Mouse (Mus musculus) lung, postnatal 25 days (tissue): ENCODE data around the gene Lsm2.
"Not testable (repeated sequence)": the region's sequence is repeated elsewhere in the genome, so short reads cannot be mapped to it uniquely, and the experiment has no call there.

Experiments
- DNase-seq: peaks from one replicate; pipeline ENCODE4 v3.0.0; 2022; ENCODE audit warnings: low spot score

Lsm2 gene

DNA sequence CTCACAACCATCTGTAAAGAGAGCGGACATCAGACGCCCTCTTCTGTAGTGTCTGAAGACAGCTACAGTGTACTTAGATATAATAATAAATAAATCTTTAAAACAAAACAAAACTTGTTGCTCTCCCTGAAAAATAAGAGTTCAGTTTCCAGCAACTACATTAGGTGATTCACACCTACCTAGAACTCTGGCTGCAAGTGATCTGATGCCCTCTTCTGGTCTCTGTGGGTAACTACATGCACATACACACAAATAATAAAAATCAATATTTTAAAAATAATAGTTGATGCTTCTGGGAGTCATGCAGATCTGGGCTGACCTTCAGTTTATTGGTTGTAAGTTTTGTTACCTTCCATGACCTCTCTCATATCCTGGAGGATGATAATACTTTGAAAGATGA is 2.6 kb downstream of the Lsm2 start:
- DNase-seq = no peak

DNA sequence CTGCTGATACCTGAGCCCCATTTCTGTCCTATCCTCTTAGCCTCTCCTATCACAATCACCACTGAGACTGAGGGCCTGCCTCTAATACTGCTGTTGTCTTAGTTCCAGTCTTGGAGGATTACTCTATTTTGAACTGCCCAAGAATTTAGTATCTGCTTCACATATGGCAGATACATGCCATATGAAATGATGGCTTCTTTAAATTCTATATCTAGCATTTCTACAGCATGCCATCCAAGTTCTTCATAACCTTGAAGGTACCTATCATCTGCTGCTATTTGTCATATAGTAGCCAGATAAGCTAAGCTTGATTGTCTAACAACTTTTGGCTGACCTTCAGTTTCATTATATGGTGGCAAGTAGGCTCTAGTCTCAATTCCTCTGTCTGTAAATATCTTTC is 13.1 kb downstream of the Lsm2 start:
- DNase-seq = no peak

- not testable (repeated sequence) for DNase-seq
Measured at GRCm38 (mm10) chr17:34995192-34995591, 13.5 kb downstream of the Lsm2 start.

DNA sequence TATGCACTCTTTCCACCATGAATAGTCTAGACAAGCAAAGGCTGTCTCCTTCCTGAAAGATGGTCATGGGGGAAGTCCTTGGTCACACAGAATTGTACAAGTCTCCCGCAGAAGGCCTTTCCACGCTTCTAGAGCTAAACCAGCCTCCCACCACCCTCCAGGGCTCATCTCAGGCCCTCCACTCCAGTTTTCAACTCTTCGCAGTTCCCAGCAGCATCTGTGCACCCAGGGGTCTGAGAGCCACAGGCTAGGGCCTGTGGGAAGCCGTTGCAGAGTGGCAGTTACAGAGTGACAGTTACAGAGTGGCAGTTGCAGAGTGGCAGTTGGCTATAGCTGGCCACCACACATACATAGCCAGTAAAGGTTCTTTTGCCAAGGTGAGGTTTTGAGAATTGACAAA is 14.3 kb downstream of the Lsm2 start:
- DNase-seq = not testable (repeated sequence)

- DNase-seq = no peak
Measured at GRCm38 (mm10) chr17:34996411-34997141, 14.9 kb downstream of the Lsm2 start.

GRCm38 (mm10) chr17:34997142-34997483 is 15.5 kb downstream of the Lsm2 start:
- DNase-seq = no peak

GRCm38 (mm10) chr17:34998526-34999430 is 17.1 kb downstream of the Lsm2 start:
- DNase-seq = no peak

DNA sequence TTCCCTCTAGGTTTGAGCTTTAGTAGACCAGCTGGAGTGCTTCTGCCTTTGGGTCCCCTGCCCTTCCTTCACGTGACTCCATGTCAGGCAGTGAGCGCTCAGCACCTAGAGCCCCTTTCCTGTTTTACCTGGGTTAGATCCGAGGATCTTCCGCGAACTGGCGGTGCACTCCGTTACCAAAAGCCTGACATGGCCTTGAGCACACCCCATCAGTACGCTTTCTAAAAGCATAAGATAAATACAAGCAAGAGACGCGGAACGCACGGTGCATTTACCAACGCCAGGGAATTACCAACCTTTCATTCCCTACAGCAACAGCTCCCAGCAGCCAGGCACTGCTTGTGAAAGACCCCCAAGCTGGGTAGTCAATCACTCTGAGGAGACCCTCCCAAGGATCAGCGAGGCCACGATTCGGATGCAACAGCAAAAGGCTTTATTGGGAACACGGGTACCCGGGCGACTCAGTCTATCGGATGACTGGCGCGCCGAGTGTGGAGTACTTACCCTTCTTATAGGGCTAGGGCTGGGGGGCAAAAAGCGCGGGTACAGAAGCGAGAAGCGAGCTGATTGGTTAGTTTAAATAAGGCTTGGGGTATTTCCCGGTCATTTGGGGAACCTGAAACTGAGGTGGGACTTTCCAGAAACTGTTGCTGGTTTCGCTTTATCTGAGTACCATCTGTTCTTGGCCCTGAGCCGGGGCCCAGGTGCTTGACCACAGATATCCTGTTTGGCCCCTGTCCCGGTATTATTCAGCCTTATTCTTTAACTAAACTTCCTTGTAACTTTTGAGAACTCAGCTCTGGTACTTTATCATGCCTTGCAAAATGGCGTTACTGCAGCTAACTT is 18.4 kb downstream of the Lsm2 start:
- DNase-seq = not testable (repeated sequence)

DNA sequence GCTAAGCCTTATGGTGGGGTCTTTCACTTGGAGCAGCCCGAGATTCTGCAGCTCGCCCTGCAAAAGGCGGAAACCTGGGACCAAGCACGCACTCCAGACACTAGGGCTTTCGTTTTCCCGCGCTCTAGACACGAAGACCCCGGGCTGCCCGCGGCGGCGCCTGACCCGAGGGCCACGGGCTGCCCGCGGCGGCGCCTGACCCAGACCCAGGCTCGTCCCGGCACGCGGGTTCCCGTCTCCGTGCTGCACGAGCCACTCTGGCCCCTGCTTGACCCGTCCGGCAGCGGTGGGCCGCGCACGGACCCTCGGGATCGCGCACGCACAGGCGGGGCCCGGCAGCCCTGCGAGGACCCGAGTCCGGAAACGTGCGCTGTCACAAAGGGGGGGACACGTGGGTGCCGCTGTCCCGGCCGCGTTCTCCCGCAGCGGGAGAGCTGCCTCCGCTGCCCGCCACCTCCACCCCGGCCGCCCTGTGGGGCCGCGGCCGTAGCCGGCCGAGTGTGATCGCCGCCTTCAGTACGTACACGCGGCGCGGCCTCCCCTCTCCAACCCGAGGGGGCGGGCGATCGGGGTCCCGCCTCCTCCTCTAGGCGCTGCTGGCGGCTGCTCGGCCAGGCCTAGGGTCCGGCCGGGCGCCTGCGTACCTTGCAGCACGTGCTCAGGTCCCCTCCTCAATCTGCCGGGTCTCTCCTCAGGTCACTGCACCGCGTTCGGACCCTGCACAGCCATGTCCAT is 19.2 kb downstream of the Lsm2 start, which contains the start of gene Vars:
Gene Vars, plus strand, starts transcription at position 271 of the 735 bp plus-strand sequence.
- peak; percentile 83 for DNase-seq

GRCm38 (mm10) chr17:35001452-35002152 is 19.9 kb downstream of the Lsm2 start:
- DNase-seq = no peak

- DNase-seq = no peak
Measured at GRCm38 (mm10) chr17:35002153-35002865, 20.6 kb downstream of the Lsm2 start.

GRCm38 (mm10) chr17:35003022-35003838 is 21.6 kb downstream of the Lsm2 start:
- DNase-seq = no peak

DNA sequence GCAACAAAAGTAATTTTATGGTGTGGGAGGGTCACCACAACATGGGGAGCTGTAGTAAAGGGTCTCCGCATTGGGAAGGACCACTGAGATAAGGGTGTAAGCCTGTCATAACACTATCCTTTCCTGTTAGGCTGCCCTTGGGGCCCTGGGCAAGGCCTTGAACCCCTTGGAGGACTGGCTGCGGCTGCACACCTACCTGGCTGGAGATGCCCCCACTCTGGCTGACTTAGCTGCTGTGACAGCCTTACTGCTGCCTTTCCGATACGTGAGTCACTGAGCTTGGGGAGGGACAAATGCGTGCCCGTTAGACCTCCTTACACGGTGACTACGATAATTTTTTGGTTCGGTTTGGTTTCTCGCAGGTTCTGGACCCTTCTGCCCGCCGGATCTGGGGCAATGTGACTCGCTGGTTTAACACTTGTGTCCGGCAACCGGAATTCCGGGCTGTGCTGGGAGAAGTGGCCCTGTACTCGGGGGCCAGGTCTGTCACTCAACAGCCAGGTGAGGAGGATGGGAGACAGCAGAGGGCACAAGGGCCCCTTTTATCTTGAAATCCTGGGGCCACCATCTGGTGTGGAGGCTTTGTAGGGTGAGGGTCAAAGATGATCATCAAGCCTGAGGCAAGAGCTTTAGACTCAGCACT is 22.5 kb downstream of the Lsm2 start:
- no peak for DNase-seq

DNA sequence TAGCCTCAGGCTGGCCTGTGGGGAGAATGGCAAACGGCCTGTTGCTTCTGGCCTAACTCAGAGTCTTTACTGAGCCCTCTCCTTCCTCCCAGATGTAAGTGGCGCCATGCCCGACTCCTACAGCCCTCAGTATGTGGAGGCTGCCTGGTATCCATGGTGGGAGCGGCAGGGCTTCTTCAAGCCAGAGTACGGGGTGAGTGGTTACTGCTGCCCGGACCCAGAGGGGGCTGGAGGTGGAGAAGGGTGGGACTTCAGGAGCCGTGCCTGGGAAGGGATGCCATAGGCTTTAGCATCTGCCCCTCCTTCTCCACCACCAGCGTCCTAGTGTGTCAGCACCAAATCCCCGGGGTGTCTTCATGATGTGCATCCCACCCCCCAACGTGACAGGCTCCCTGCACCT is 23.5 kb downstream of the Lsm2 start:
- no peak for DNase-seq

GRCm38 (mm10) chr17:35005902-35006301 is 24.2 kb downstream of the Lsm2 start:
- DNase-seq = not testable (repeated sequence)

DNA sequence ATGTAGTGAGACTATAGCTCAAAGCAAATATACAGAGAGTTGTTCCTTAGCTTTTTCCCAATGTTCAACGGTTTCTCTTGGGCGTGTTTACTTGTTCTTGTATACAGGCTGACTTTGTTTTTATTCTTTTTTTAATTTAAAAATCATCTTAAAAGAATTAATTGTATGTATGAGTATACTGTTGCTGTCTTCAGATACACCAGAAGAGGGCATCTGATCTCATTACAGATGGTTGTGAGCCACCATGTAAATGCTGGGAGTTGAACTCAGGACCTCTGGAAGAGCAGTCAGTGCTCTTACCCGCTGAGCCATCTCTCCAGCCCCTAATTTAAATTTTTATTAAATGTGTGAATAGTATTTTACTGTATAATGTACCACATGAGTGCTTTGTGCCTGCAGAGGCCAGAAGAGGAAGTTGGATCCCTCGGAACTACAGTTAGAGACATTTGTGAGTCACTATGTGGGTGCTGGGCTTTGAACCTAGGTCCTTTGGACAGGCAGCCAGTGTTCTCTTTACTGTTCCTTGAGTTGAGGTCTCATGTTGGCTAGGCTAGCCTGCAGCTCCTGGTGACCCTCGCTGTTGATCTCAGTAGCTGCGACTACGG is 25.8 kb downstream of the Lsm2 start:
- no peak for DNase-seq

DNA sequence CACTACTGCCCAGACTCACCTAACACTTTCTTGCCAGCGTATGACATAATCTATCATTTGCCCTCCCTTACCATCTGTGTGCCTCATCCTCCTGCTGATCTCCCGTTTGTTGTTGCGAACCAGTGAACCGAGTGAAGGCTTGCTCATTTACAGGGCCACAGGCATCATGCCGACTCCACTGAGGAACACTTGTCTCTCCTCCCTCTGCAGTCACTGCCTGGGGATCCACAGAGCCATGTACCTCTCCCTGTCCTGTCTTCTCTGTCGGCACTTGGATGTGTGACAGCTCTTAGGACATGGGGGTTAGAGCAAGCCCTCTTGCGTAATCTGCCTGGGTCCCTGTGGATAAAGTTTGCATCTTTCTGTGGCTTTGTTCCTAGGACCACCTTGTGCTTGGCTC is 27.9 kb downstream of the Lsm2 start:
- DNase-seq = no peak

DNA sequence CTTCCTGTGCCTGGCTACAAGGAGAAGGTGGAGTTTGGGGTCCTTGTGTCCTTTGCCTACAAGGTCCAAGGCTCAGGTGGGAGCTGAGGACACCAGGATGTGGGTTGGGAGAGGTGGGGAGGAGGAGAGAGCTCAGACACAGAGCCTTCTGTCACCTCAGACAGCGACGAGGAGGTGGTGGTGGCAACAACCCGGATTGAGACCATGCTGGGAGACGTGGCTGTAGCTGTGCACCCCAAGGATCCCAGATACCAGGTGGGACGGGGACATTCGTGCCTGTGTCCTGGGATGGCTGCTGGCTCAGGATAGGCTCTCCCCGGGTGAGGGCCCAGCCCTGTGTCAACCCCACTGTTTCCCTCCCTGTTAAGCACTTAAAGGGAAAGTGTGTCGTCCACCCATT is 29.8 kb downstream of the Lsm2 start:
- DNase-seq = no peak

DNA sequence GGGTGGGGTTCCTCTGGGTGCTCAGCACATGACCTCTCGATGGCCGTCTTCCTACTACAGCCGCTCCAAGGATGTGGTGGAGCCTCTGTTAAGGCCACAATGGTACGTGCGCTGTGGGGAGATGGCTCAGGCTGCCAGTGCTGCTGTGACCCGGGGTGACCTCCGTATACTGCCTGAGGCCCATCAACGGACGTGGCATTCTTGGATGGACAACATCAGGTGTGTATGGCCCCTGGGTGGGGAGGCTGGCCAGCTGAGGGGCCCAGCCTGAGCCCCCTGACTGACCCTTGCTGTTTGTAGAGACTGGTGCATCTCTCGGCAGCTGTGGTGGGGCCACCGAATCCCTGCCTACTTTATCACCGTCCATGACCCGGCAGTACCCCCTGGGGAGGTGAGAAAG is 30.8 kb downstream of the Lsm2 start:
- no peak for DNase-seq
